Mouse (Mus musculus) midbrain, embryonic 14.5 days (tissue): ENCODE measurements around the gene Dnm3. TPM values are rescaled to one million over a fixed set of nuclear protein-coding genes. Genes with fewer than 3 reads are reported as not detected.

ENCODE experiments used
- ATAC-seq: fragments of 200-750 bp; cut with Nextera tagmentation; 2 replicates; pipeline ENCODE4 v1.8.0; 2017; ENCODE audit warnings: moderate number of reproducible peaks, moderate library complexity; ENCODE audit not compliant: low FRiP score, low TSS enrichment
- DNase-seq: peaks from one replicate; pipeline ENCODE4 v3.0.0-alpha.2; 2015
- H3K27ac ChIP-seq: fragments of 300-500 bp; sonication (generic); replicated peaks from 2 replicates; pipeline ENCODE4 v1.5.1; 2014; ENCODE audit warnings: mild to moderate bottlenecking, low read depth, low read length, moderate library complexity
- H3K27me3 ChIP-seq: fragments of 300-500 bp; sonication (generic); 2 replicates; pipeline ENCODE4 v1.6.1; 2014; ENCODE audit warnings: low read length, control low read depth, mixed read lengths; ENCODE audit not compliant: control insufficient read depth, insufficient read depth
- H3K36me3 ChIP-seq: fragments of 300-500 bp; sonication (generic); 2 replicates; pipeline ENCODE4 v1.6.1; 2014; ENCODE audit warnings: low read length, control low read depth; ENCODE audit not compliant: control insufficient read depth, insufficient read depth
- H3K4me1 ChIP-seq: fragments of 300-500 bp; sonication (generic); 2 replicates; pipeline ENCODE4 v1.6.1; 2014; ENCODE audit warnings: mild to moderate bottlenecking, antibody characterized with exemption, low read length, control low read depth; ENCODE audit not compliant: control insufficient read depth, insufficient read depth
- H3K4me2 ChIP-seq: fragments of 300-500 bp; sonication (generic); 2 replicates; pipeline ENCODE4 v1.6.1; 2014; ENCODE audit warnings: mild to moderate bottlenecking, low read length, moderate library complexity
- H3K4me3 ChIP-seq: fragments of 300-500 bp; sonication (generic); replicated peaks from 2 replicates; pipeline ENCODE4 v1.5.1; 2014; ENCODE audit warnings: low read depth, low read length
- H3K9ac ChIP-seq: fragments of 300-500 bp; sonication (generic); replicated peaks from 2 replicates; pipeline ENCODE4 v1.6.1; 2014; ENCODE audit warnings: mild to moderate bottlenecking, low read length, moderate library complexity
- H3K9me3 ChIP-seq: fragments of 300-500 bp; sonication (generic); 2 replicates; pipeline ENCODE4 v1.6.1; 2016; ENCODE audit warnings: low read length, control low read depth, mixed read lengths; ENCODE audit not compliant: control insufficient read depth
- whole genome bisulfite sequencing: fragments of 180-500 bp; shearing (Covaris S2); extraction: QIAGEN DNeasy Blood & Tissue Kit; methylation state at CpG from one replicate; pipeline ENCODE4 v1.1.7; 2014; 5-methylcytosine and 5-hydroxymethylcytosine counted together
- polyA plus RNA-seq: library from polyadenylated mRNA; unstranded; fragments of >200 nt; fragmentation: Nextera tagmentation; extraction: Ambion mirVana; gene quantifications from 2 replicates; pipeline ENCODE4 v1.2.1, GENCODE M21; 2014

Dnm3 gene
- polyA plus RNA-seq, 1 experiment from 2014 or later = 62.0 TPM

DNA sequence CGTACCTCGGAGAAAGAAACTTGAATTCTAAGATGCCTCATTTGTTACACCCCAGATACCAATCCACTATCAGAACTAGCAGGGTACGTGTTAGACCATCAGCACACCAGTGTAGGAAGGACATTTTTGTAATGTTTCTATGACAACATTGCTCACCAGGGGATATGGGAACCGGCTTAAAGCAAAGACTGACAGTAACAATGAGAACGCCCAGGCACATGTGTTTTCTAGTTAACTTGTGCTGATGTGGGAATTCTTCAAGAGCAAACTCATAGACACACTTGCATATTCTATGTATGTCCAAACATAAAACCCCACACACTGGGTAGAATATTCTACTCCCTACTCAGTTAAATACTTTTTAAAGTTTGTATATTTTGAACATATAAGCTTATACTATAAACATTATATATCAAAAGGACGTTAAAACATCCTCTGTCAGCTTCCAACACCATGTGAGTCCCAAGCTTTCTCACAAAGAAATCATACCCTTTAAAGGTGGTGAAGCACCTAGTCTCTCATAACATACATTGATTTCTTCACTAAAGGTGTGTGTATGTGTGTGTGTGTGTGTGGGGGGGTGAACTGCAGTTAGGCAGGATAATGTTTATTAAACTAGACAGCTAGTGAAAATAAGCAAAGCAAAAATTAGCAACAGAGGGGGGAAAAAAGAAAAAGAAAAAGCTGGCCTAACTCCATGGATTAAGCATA, 369.0 kb downstream of the Dnm3 start:
- WGBS = 29% methylated on average over 6 of the region's 6 CpGs
- Histone ChIP-seq H3K9ac (no peak overlapping the region), H3K9me3 (no peaks in the 10 kb centered on the region), H3K27me3 (no peaks in the 10 kb centered on the region), H3K36me3 (no peaks in the 10 kb centered on the region), H3K4me1 (peaks cover 21% of the 10 kb centered on the region), H3K4me3 (no peak overlapping the region), H3K27ac (peak overlapping the region; percentile 8; the same call in 1 of the 2 replicates), H3K4me2 (no peak overlapping the region)
- ATAC-seq = no peak
- peak; percentile 55 for DNase-seq

DNA sequence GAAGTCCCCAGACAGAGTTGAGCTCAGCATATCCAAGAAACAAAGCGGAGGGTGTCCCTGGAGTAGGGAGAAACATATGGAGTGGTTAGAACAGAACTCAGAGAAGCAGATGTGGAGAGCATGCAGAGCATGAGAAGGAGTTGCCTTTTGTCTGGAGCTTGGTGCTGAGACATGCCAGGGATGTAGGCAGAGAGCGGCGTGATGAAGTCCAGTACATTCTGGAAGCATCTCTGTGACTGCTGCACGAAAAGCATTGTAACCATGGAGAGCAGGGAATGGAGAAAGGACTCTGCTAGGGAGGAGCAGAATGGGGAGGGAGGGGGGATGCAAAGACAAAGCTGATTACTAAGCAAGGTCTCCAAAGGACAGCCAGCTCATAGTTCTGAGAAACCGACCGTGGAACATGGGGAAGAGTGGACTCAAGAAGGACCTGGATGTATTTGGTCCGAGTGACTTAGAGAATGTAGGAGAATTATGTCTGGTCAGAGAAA, 369.6 kb downstream of the Dnm3 start:
- Histone ChIP-seq H3K27ac (peak overlapping the region; percentile 42), H3K4me3 (no peak overlapping the region), H3K9me3 (no peaks in the 10 kb centered on the region), H3K4me2 (no peak overlapping the region), H3K9ac (no peak overlapping the region), H3K4me1 (peaks cover 21% of the 10 kb centered on the region), H3K36me3 (no peaks in the 10 kb centered on the region), H3K27me3 (no peaks in the 10 kb centered on the region)
- 23% methylated on average over 7 of the region's 7 CpGs for WGBS
- peak; percentile 56 for ATAC-seq
- peak; percentile 47 for DNase-seq

DNA sequence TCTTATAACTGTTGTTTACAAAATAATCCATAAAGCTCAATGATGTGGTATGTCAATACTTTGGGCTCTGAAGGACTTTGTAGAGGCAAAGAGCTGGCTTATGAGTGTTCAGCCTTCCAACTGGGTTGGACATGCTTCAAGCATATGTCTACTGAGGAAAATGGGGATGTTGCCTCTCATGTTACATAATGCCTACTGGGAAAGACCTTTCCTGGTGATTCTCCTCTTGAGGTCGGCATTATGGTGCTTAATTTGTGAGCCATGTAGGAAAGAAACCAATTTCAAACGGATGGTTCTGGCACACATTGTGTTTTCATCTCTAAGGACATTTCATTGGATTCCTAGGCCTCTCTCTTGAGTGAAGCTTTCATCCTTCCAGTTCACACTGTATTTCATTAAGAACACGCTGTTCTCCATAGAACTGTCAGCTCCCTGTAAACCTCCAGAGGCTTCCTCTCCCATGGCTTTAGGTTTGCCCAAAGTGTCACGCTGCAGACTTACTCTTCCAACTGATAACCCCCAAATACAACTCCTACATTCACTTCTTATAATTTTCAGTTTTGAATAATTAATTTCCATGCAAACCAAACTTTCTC, 370.7 kb downstream of the Dnm3 start:
- 81% methylated on average over 4 of the region's 4 CpGs for WGBS

DNA sequence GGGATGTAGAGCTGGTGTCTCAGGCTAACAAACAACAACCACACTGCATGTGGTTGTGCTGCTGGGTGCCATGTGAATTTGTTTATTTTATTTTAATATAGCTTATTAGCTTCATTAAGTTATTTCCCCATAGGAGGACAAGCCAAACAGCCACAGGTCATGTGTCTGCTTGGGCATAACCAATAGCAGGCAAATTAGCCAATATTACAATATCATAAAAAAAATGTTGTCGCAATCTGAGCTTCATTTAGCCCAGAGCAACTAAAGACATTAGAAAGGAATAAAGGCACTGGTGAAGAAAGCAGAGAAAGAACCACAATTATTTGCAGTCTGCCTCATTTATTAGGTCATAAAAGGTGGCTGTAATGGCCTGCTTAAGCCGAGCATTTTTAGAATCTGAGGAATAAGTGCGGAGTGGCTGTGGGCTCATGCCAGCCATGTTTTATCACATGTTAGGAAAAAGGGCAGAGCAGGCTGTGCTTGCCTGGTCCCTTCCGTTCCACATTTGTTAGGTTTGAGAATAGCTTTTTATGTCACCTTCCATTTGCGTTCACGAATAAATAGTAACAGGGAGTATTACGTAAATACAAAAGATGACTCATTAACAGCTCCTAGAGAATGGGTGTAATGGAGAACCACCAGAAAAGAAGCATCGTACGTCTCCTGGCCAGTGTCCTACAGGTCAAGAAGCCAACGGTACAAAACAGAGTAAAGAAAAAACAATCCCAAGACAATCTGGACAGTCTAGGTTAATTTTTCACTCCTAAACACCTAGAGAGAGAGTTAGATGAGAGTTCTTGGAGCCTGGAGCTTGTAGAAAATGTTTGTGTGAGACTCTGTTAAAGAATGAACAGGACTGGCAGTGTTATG, 376.6 kb downstream of the Dnm3 start:
- DNase-seq (no peak), ATAC-seq (no peak)
- H3K9me3 ChIP-seq = no peaks in the 10 kb centered on the region
- no peak overlapping the region for H3K4me2 ChIP-seq
- H3K36me3 ChIP-seq = no peaks in the 10 kb centered on the region
- H3K4me3 ChIP-seq = no peak overlapping the region
- whole genome bisulfite sequencing = 95% methylated on average over 10 of the region's 10 CpGs
- no peaks in the 10 kb centered on the region for H3K4me1 ChIP-seq
- no peak overlapping the region for H3K27ac ChIP-seq
- H3K9ac ChIP-seq = no peak overlapping the region
- no peaks in the 10 kb centered on the region for H3K27me3 ChIP-seq

More for the DNA sequence above, 370.7 kb downstream of the Dnm3 start:
- no peak overlapping the region for H3K9ac ChIP-seq
- H3K4me1 ChIP-seq = peaks cover 21% of the 10 kb centered on the region
- H3K4me2 ChIP-seq = no peak overlapping the region
- DNase-seq (no peak), ATAC-seq (no peak)
- no peaks in the 10 kb centered on the region for H3K36me3 ChIP-seq
- no peak overlapping the region for H3K27ac ChIP-seq
- no peak overlapping the region for H3K4me3 ChIP-seq
- no peaks in the 10 kb centered on the region for H3K27me3 ChIP-seq
- H3K9me3 ChIP-seq = no peaks in the 10 kb centered on the region

DNA sequence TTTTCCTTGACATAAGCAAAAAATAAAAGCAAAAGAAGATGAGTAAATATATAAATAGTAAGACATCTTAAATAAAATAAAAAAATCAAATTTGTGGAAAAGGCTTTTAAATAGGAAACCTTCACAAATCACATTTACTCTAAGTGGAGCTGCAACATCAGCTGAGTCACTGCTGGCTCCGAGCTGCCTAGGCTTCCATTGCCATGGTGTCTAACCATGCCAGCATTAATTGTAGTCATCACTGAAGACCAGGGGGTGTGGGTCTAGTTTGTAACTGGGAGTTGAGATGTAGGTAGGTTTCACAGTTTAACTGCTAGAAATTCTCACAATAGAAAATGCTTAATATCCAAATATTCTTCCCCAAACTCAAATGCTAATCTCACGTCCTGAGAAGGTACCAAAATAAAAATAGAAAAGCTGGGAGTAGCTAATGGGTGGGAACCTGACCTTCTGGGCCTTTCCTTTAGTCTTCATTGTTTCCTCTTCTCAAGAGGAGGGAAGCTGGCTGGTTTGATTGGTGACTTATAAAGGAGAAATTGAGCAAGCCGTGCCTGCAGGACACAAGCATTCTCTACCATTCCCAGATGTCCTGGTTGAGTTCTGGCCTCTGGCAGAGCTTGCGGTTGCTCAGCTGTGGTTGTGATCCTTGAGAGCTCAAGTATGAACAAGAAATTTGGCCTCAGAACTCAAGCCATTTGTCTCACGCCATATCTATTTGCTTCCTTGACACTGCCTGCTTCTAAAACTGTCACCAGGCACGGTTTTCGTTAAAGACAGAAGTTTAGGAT, 377.6 kb downstream of the Dnm3 start:
- no peak for ATAC-seq
- Histone ChIP-seq H3K36me3 (no peaks in the 10 kb centered on the region), H3K4me2 (no peak overlapping the region), H3K27ac (no peak overlapping the region), H3K27me3 (no peaks in the 10 kb centered on the region), H3K4me1 (no peaks in the 10 kb centered on the region), H3K9ac (no peak overlapping the region), H3K9me3 (no peaks in the 10 kb centered on the region), H3K4me3 (no peak overlapping the region)
- 88% methylated on average over 7 of the region's 7 CpGs for WGBS
- DNase-seq = no peak

DNA sequence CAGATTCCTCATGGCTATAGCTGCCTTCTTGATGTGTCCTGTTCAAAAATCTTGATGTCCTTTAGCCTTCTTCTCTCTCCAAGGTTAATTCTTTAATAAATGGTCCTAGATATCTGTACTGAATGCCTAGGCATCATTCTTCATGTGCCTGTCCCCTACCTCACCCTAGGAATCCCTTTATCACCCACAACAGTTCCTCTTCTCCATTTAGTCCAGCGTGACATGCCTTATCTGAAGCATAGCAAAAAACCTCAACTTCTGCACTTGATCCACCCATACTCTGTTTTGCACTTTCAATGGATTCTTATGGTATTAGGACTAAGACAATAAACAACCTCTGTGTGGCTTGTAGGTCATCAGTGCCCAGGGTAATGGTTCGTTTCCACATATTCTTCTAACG, 378.6 kb downstream of the Dnm3 start:
- no peaks in the 10 kb centered on the region for H3K36me3 ChIP-seq
- no peak overlapping the region for H3K4me2 ChIP-seq
- no peak overlapping the region for H3K4me3 ChIP-seq
- no peak for DNase-seq
- no peak for ATAC-seq
- no peak overlapping the region for H3K9ac ChIP-seq
- H3K27ac ChIP-seq = no peak overlapping the region
- 94% methylated on average over 3 of the region's 3 CpGs for WGBS
- H3K4me1 ChIP-seq = no peaks in the 10 kb centered on the region
- no peaks in the 10 kb centered on the region for H3K27me3 ChIP-seq
- no peaks in the 10 kb centered on the region for H3K9me3 ChIP-seq

DNA sequence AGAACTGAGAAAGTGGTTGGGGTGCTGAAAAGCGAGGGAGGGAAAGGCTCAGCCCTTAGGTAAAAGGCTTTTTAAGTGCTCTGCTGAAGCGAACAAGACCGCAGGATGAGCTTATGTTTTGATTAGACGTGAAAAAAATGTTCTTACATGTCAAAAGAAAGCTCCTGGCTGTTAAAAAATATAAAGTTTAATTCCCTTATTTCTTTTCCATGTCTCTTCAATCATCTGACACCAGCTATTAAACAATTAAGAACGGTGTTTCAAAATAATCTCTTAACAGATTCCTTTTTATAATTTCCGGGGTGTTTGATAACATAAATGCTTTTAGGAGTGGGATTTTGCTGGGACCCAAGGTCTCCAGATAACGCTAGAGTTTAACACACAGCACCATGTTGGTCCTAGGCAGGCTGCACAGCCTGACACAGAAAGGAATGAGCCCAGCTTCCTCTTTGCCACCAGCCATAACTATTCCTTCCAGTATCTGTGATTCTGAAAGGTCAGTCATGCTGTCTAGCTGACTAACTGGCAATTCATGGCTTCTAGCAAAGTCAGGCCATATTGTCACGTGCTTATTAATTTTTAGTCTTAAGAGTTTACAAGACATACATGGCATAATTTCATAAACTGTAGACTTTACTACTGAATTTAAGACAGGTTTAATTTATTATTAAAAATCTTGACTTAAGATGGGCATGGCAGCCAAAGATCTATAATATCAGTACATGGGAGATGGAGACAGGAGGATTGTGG, 383.1 kb downstream of the Dnm3 start:
- Histone ChIP-seq H3K9ac (no peak overlapping the region), H3K27me3 (no peaks in the 10 kb centered on the region), H3K4me1 (no peaks in the 10 kb centered on the region), H3K4me2 (no peak overlapping the region), H3K36me3 (no peaks in the 10 kb centered on the region), H3K4me3 (no peak overlapping the region), H3K27ac (no peak overlapping the region), H3K9me3 (no peaks in the 10 kb centered on the region)
- DNase-seq (no peak), ATAC-seq (no peak)
- 86% methylated on average over 8 of the region's 8 CpGs for WGBS
